Mouse (Mus musculus) hindbrain, embryonic 14.5 days (tissue): ENCODE results near the gene Kxd1. TPM values are rescaled to one million over a fixed set of nuclear protein-coding genes. Genes with fewer than 3 reads are reported as not detected.
A peak's percentile ranks its signal among the peaks of the same experiment; 100 is the strongest.

Experiments
- ATAC-seq: fragments of 200-750 bp; cut with Nextera tagmentation; 2 replicates; pipeline ENCODE4 v1.8.0; 2017; ENCODE audit warnings: moderate number of reproducible peaks, mild to moderate bottlenecking, moderate TSS enrichment, moderate library complexity; ENCODE audit not compliant: low FRiP score
- DNase-seq: peaks from one replicate; pipeline ENCODE4 v3.0.0-alpha.2; 2015; ENCODE audit warnings: low spot score
- H3K27ac ChIP-seq: fragments of 300-500 bp; sonication (generic); 2 replicates; pipeline ENCODE4 v1.5.1; 2014; ENCODE audit warnings: mild to moderate bottlenecking, moderate library complexity
- H3K27me3 ChIP-seq: fragments of 300-500 bp; sonication (generic); 2 replicates; pipeline ENCODE4 v1.6.1; 2014; ENCODE audit warnings: mild to moderate bottlenecking, low read length, mixed read lengths; ENCODE audit not compliant: control insufficient read depth, insufficient read depth
- H3K36me3 ChIP-seq: fragments of 300-500 bp; sonication (generic); replicated peaks from 2 replicates; pipeline ENCODE4 v1.6.1; 2014; ENCODE audit not compliant: control insufficient read depth, insufficient read depth
- H3K4me1 ChIP-seq: fragments of 300-500 bp; sonication (generic); replicated peaks from 2 replicates; pipeline ENCODE4 v1.6.1; 2014; ENCODE audit warnings: antibody characterized with exemption, low read length, mixed read lengths; ENCODE audit not compliant: control insufficient read depth, insufficient read depth
- H3K4me2 ChIP-seq: fragments of 300-500 bp; sonication (generic); replicated peaks from 2 replicates; pipeline ENCODE4 v1.6.1; 2014; ENCODE audit warnings: mild to moderate bottlenecking, moderate library complexity
- H3K4me3 ChIP-seq: fragments of 300-500 bp; sonication (generic); replicated peaks from 2 replicates; pipeline ENCODE4 v1.5.1; 2014; ENCODE audit warnings: mild to moderate bottlenecking, low read length
- H3K9ac ChIP-seq: fragments of 300-500 bp; sonication (generic); 2 replicates; pipeline ENCODE4 v1.6.1; 2014
- H3K9me3 ChIP-seq: fragments of 300-500 bp; sonication (generic); 2 replicates; pipeline ENCODE4 v1.6.1; 2016; ENCODE audit warnings: low read length; ENCODE audit not compliant: control insufficient read depth
- WGBS: fragments of 180-500 bp; shearing (Covaris S2); extraction: QIAGEN DNeasy Blood & Tissue Kit; methylation state at CpG from one replicate; pipeline ENCODE4 v1.1.7; 2014; 5-methylcytosine and 5-hydroxymethylcytosine counted together
- polyA plus RNA-seq: library from polyadenylated mRNA; unstranded; fragments of >200 nt; fragmentation: Nextera tagmentation; extraction: Ambion mirVana; gene quantifications from 2 replicates; pipeline ENCODE4 v1.2.1, GENCODE M21; 2014

The Kxd1 gene
- polyA plus RNA-seq, 1 experiment from 2014 or later = 46.5 TPM

DNA sequence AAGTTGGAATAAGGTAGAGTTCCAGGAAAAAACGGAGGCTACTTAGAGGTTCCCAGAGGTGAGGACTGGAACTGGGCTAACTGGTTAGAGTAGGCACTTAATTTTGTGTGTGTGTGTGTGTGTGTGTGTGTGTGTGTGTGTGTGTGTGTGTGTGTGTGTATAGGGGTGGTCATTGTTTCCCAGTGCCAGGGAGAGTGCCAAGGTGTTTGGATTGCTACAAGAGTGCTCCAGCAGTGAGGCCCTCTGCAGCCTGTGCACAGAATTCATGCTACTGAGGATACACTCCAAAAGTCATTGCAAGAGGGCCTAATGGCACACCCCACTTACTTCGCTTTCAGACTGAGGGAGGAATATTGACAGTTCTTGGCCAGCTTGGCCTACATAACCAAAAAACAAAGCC is 44.8 kb downstream of the Kxd1 start:
- DNase-seq = no peak
- Histone ChIP-seq H3K9ac (no peak overlapping the region), H3K4me1 (peaks cover 7% of the 10 kb centered on the region), H3K27me3 (peaks cover 61% of the 10 kb centered on the region), H3K4me2 (no peak overlapping the region), H3K9me3 (no peaks in the 10 kb centered on the region), H3K36me3 (peaks cover 16% of the 10 kb centered on the region), H3K27ac (no peak overlapping the region), H3K4me3 (no peak overlapping the region)
- WGBS = 70% methylated on average over 2 of the region's 2 CpGs
- ATAC-seq = no peak

DNA sequence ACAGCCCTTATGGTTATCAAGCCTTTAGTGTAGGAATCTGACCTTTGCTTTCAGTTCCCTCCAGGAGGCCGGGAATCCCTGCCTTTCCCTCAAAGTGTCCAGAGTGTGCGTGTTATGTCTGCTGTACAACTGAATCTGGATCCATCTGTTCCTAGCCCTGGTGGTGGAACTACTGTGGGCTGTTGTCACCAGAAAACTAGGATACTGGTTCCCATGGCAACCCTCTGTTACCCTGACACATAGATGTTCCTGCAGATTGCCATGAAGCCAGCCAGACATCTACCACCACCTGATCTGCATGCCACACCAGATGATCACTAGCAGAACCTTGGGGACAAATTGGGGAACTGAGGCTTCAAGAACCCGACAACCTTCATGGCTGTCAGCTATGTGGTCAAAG is 45.8 kb downstream of the Kxd1 start:
- 74% methylated on average over 3 of the region's 3 CpGs for WGBS
- no peak for DNase-seq
- Histone ChIP-seq H3K9me3 (no peaks in the 10 kb centered on the region), H3K4me2 (no peak overlapping the region), H3K4me3 (no peak overlapping the region), H3K9ac (no peak overlapping the region), H3K4me1 (0 out of 2 replicates have a peak, but pooled peaks cover 5% of the 10 kb centered on the region), H3K27ac (no peak overlapping the region), H3K27me3 (peaks cover 58% of the 10 kb centered on the region), H3K36me3 (peaks cover 16% of the 10 kb centered on the region)
- ATAC-seq = no peak

DNA sequence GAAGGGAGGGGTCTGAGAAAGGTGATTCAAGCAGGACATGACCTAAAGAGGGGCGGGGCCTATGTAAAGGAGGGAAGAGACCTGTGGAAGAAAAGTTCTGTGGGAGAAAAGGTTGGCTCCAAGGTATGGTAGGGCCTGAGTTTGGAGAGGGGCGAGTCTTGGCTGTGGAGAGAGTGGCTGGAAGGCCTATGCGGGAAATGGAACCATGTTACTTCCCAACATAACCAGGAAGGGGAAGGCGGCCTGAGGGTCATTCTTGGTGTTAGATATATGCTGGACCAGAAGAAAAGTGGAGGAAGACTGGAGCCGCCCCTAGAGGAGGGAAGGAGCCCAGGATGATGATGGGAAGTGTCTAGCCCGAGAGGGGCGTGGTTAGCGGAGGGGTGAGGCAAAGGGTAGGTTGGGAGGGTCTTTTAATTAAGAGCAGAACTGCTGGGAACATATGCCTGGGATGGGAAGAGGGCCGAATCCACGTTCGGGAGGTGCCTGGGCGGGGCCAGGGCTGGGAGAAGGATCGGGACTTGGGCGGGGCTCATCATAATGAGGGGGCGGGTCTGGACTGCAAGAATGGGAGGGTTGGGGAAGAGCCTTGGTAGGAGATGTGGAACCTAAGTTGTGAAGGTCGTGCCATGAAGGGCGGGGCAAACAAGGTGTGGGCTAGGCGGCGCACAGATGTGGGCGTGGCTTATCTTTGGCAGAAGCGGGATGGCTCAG is 50.3 kb downstream of the Kxd1 start:
- Histone ChIP-seq H3K9me3 (no peaks in the 10 kb centered on the region), H3K36me3 (no peaks in the 10 kb centered on the region), H3K4me1 (peaks cover 15% of the 10 kb centered on the region), H3K4me3 (peak overlapping the region; percentile 62), H3K4me2 (peak overlapping the region; percentile 92), H3K27ac (no peak overlapping the region), H3K9ac (no peak overlapping the region), H3K27me3 (peaks cover 21% of the 10 kb centered on the region; the same call in 1 of the 2 replicates)
- no peak for DNase-seq
- peak; percentile 18 for ATAC-seq
- WGBS = under 1% methylated on average over 21 of the region's 21 CpGs

DNA sequence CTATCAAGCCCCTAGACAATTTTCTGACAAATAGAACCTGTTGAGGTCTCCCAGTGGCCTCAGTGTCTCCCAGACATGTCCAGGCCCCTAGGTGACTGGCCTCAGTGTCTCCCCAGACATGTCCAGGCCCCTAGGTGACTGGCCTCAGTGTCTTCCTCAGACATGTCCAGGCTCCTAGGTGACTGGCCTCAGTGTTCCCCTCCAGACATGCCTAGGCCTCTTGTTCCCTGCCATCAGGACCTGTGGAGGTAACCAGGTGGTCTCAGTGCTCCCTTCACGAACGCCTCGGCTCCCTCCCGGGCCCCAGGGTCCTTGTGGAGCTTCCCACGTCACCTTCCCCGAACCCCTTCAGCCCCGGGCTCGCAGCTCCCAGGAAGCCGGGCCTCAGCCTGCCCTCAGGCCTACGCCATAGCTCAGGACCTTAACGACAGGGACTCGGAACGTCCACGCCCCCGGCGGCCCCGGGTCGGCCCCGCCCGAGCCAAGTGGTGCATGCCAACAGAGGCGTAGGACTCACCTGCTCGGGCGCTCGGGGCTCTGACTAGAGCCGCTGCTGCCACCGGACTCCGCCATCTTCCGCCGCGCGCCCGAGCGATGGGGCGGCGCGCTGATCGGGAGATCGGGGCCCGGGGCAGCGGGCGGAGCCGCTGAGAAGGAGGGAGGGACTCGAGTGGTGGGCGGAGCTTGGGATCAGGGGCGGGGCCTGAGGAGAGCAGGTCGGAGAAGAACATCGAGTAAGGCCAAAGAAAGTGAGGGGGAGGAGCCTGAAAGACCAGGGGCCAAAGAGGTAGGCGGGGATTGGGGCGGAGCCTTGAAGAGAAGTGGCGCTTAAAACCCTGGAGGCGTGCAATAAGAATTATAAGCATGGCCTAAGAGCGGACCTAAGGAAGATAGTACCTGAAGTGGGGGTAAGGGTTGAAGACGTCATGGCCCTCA is 51.2 kb downstream of the Kxd1 start, which contains the start of gene Klhl26:
Gene Klhl26 (minus strand): TSS at position 636 of the 936 bp plus-strand sequence.
- H3K9me3 ChIP-seq = no peaks in the 10 kb centered on the region
- no peak within 1 kb of the TSS for H3K27ac ChIP-seq
- peak; percentile 91 for ATAC-seq
- H3K4me2 ChIP-seq = peak within 1 kb of the TSS; percentile 92
- WGBS = under 1% methylated on average over 53 of the region's 53 CpGs
- peak within 1 kb of the TSS; percentile 62 for H3K4me3 ChIP-seq
- no peaks in the 10 kb centered on the region for H3K36me3 ChIP-seq
- H3K9ac ChIP-seq = peak within 1 kb of the TSS; percentile 82
- H3K27me3 ChIP-seq = peaks cover 12% of the 10 kb centered on the region; the same call in 1 of the 2 replicates
- H3K4me1 ChIP-seq = peaks cover 15% of the 10 kb centered on the region
- DNase-seq = peak; percentile 89

DNA sequence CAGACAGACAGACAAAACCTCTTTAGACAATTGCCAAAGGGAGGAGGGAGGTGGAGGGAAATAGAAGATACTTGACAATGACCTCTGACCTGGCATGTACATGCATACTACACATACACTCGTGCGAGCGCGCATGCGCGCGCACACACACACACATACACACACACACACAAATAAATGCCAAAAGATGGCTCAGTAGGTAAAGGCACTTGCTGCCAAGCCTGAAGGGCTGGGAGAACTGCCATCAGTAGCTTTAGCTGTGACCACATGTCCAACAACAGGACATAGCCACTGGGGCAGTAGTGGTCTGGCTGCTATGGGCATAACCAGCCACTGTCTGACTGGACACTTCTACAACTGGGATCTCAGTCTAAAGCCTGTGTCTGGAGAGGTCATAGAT is 55.9 kb downstream of the Kxd1 start:
- Histone ChIP-seq H3K9ac (no peak overlapping the region), H3K27ac (no peak overlapping the region), H3K9me3 (no peaks in the 10 kb centered on the region), H3K27me3 (no peaks in the 10 kb centered on the region), H3K36me3 (no peaks in the 10 kb centered on the region), H3K4me1 (peaks cover 26% of the 10 kb centered on the region), H3K4me2 (no peak overlapping the region), H3K4me3 (no peak overlapping the region)
- WGBS = 95% methylated on average over 7 of the region's 7 CpGs
- ATAC-seq (no peak), DNase-seq (no peak)

DNA sequence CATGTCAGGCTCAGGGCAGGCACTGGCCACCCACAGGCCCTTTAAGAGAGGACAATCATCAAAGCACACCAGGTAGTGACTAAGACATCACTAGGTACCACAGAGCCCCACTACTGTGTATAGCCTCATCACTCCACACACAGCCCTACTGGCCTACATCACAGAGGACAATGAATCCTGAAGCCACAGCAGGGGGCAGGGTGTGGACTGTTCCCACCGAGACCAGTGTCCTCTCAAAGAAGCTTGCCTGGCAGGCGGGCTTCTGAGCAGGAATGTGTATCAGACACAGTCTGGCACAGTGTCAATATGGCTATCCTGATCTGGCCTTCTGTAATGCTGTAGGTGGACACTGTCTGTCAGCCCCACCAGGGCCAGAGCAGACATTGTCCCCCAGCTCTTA is 57.8 kb downstream of the Kxd1 start:
- Histone ChIP-seq H3K4me1 (peaks cover 12% of the 10 kb centered on the region; the same call in 1 of the 2 replicates), H3K4me2 (no peak overlapping the region), H3K9ac (no peak overlapping the region), H3K27me3 (no peaks in the 10 kb centered on the region), H3K4me3 (no peak overlapping the region), H3K9me3 (no peaks in the 10 kb centered on the region), H3K27ac (no peak overlapping the region), H3K36me3 (no peaks in the 10 kb centered on the region)
- ATAC-seq (no peak), DNase-seq (no peak)
- 54% methylated on average over 2 of the region's 2 CpGs for whole genome bisulfite sequencing

DNA sequence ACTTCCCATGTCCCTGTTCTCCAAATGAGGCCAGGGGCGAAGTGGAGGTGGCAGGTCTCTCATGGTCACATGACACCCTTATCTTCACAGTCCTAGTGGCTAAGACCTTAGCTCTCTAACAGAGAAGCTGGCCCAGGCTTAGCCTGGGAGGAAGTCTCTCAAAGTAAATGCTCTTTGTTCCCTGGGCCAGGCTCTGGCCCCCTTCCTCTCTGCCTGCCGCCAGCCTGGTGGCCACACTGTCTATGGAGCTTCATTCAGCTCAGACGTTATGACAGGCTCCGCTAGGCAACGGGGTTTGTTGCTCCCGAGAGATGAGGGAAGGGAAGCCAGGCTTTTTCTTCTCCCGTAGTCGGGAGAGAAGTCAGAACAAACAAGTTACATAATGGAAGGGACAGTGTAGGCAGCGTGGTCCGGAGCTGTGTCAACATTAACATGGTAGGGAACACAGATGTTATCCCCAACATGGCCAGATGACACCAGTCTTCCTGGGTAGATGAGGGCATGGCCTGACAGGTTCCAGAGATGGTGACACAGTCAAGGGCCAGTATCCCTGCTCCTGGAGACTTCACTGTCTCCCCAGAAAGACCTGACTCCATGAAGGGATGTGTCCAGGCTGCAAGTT is 58.4 kb downstream of the Kxd1 start:
- Histone ChIP-seq H3K4me3 (no peak overlapping the region), H3K4me1 (peaks cover 12% of the 10 kb centered on the region; the same call in 1 of the 2 replicates), H3K9me3 (no peaks in the 10 kb centered on the region), H3K27ac (no peak overlapping the region), H3K36me3 (no peaks in the 10 kb centered on the region), H3K4me2 (no peak overlapping the region), H3K9ac (no peak overlapping the region), H3K27me3 (no peaks in the 10 kb centered on the region)
- 45% methylated on average over 10 of the region's 10 CpGs for WGBS
- DNase-seq (no peak), ATAC-seq (peak; percentile 29; the same call in 1 of the 2 replicates)

DNA sequence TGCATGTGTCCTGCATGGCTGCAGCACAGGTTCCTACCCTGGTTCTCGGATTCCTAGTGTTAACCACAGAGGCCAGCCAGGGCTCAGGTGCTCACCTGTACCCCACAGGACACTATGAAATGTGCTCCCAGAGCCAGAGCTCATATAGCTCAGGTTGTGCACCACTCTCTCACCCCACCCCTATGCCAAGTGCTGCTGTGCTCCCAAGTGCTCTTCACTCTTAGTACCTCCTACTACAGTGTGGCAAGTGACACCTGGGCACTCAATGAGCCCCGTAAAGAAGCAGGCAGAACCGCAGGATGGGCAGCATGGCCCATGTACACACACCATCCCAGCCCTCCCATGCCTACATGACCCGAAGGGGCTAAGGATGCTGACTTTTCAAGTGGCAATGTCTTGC is 59.0 kb downstream of the Kxd1 start:
- H3K36me3 ChIP-seq = no peaks in the 10 kb centered on the region
- no peaks in the 10 kb centered on the region for H3K9me3 ChIP-seq
- H3K4me3 ChIP-seq = no peak overlapping the region
- H3K4me1 ChIP-seq = peaks cover 12% of the 10 kb centered on the region; the same call in 1 of the 2 replicates
- DNase-seq (no peak), ATAC-seq (no peak)
- H3K4me2 ChIP-seq = no peak overlapping the region
- no peak overlapping the region for H3K9ac ChIP-seq
- H3K27me3 ChIP-seq = no peaks in the 10 kb centered on the region
- H3K27ac ChIP-seq = no peak overlapping the region
- WGBS = 94% methylated on average over 4 of the region's 4 CpGs

DNA sequence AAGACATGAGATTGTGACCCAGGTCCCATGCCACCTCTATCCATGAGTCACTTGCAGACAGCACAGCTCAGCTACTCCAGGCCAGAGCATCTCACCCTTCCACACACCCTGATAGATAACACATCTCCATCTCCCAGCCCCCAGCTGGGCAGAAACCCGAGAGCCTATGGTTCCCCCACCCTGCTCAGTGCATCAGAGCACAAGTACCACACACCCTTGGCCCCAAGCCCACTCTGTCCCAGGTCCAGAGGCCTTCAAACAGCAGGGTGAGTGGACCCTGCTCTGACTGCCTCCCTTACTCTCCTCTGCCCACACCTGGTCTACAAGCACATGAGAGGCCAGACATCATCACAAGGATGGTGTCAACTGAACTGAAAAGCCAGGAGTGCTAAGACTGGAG is 59.8 kb downstream of the Kxd1 start:
- Histone ChIP-seq H3K9me3 (no peaks in the 10 kb centered on the region), H3K27me3 (no peaks in the 10 kb centered on the region), H3K4me2 (no peak overlapping the region), H3K4me3 (no peak overlapping the region), H3K9ac (no peak overlapping the region), H3K27ac (no peak overlapping the region), H3K4me1 (peaks cover 12% of the 10 kb centered on the region; the same call in 1 of the 2 replicates), H3K36me3 (no peaks in the 10 kb centered on the region)
- 76% methylated on average over 1 of the region's 1 CpGs for WGBS
- ATAC-seq (no peak), DNase-seq (no peak)
